Mouse (Mus musculus) bone marrow macrophage, adult 2 months (primary cell): Measurements from ENCODE around the gene Dnaaf3. TPM values are rescaled to one million over a fixed set of nuclear protein-coding genes. Genes with fewer than 3 reads are reported as not detected.
A peak's percentile ranks its signal among the peaks of the same experiment; 100 is the strongest.

Experiments used
- H3K27ac ChIP-seq: 2 replicates; pipeline ENCODE4 v1.5.1; 2012; ENCODE audit warnings: low read depth, low read length; ENCODE audit not compliant: insufficient read depth
- H3K4me1 ChIP-seq: 2 replicates; pipeline ENCODE4 v1.6.1; 2012; ENCODE audit warnings: low read length; ENCODE audit not compliant: control insufficient read depth, insufficient read depth
- H3K4me3 ChIP-seq: 2 replicates; pipeline ENCODE4 v1.5.1; 2012; ENCODE audit warnings: mild to moderate bottlenecking, low read length, moderate library complexity; ENCODE audit not compliant: insufficient read depth
- CTCF ChIP-seq: IDR thresholded peaks from 2 replicates; pipeline ENCODE4 v1.5.1; 2012; ENCODE audit warnings: low read depth, mild to moderate bottlenecking, low read length, moderate library complexity
- POLR2A ChIP-seq: IDR thresholded peaks from 2 replicates; pipeline ENCODE4 v1.6.1; 2012; ENCODE audit warnings: mild to moderate bottlenecking, low read depth, low read length, borderline replicate concordance
- polyA plus RNA-seq: library from polyadenylated mRNA; stranded (reverse); fragments of >200 nt; gene quantifications from 2 replicates; pipeline ENCODE4 v1.2.4, GENCODE M21; 2012; ENCODE audit not compliant: missing spikeins, insufficient read depth, insufficient read length

Gene Dnaaf3
- polyA plus RNA-seq, 1 experiment, result 8.9 TPM

DNA sequence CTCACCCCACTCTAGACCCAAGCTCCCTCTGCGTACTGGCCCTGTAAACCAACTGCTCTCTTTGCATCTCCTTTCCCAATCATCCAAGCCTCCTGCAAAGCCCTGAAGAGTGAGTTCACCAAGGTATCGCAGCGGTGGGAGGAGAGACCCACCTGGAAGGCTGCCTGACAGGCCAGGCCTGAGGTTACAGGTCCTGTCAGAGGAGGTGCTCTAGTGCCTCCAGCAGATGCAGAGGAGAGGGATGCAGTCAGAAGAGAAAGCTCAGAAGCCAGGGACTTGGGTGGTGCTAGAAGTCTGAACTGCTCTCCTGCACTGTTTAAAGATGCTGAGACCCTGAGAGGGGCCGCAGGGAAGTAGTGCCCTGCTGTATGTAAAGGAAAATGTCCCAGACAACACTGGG is 33.2 kb downstream of the Dnaaf3 start:
- H3K27ac ChIP-seq, result no peak overlapping the region
- TF ChIP-seq CTCF (no peak), POLR2A (no peak)
- H3K4me1 ChIP-seq, result peaks cover 63% of the 10 kb centered on the region
- peak overlapping the region; percentile 95 for H3K4me3 ChIP-seq

DNA sequence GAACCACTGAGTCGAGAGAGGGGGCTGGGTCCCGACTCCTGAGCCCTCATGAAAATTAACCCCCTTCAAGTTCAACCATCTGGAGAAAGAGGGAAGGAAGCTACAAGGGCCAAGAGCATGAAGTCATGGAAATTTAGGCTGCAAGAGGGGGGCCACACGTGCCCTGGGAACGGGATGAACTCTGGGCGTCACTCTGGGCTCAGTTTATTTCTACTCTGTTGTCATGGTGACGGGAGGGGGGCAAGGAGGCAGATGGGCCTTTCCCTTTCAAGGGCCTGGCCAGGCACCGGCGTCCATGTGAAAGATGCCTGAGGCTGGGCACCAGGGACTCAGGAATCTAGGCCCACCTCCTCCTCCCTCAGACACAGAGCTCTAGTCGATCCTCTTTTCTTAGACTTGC is 34.0 kb downstream of the Dnaaf3 start:
- peak overlapping the region; percentile 17; the same call in 1 of the 2 replicates for H3K27ac ChIP-seq
- peak overlapping the region; percentile 95 for H3K4me3 ChIP-seq
- H3K4me1 ChIP-seq, result peaks cover 64% of the 10 kb centered on the region
- TF ChIP-seq POLR2A (no peak), CTCF (no peak)

DNA sequence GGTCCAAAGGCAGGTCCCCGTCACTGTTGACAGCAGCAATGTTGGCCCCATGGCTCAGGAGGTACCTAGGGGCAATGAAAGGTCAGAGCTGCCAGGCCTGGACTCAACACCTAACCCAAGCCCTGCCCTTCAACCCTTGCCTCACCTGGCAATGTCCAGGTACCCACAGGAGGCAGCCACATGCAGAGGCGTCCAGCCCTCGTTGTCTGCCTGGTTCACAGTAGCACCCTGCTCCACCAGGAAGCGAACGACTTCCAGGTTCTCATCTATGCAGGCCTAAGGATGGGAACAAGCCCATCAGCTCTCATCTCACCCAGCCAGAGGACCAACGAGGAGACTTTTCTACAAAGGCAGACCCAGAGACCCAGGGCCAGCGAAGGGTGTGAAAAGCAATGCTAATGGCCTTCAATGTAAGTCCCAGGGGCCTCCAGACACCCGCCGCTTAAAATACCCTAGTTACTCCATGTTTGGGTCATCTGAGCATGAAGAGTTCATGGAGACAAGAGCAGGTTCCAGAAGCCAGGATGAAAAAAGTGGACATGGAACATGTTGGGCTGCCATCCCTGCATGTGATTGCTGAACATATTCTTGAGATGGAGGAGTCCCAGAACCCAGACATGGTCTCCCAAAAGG is 34.9 kb downstream of the Dnaaf3 start:
- Histone ChIP-seq H3K4me3 (no peak overlapping the region), H3K4me1 (peaks cover 66% of the 10 kb centered on the region), H3K27ac (no peak overlapping the region)
- no peak for TF ChIP-seq CTCF
- no peak for TF ChIP-seq POLR2A

DNA sequence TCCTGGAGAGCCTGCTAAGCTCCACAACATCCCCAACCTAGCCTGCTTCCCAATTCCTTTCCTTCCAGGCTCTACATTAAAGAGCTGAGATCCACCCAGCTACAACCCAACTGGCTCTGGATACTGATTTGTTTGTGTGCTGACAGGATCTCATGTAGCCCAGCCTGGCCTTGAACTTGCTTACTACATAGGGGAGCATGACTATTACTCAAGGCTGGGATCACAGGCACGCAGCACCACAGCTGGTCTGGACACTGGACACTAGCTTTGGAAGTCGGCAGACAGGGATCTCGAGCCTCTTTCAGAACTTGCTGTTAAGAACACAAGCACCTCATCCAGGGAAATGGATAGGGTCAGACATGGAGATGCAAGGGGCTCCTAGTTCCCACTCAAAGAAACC is 35.8 kb downstream of the Dnaaf3 start:
- TF ChIP-seq CTCF, result no peak
- no peak for TF ChIP-seq POLR2A
- Histone ChIP-seq H3K27ac (no peak overlapping the region), H3K4me1 (peaks cover 75% of the 10 kb centered on the region), H3K4me3 (no peak overlapping the region)

DNA sequence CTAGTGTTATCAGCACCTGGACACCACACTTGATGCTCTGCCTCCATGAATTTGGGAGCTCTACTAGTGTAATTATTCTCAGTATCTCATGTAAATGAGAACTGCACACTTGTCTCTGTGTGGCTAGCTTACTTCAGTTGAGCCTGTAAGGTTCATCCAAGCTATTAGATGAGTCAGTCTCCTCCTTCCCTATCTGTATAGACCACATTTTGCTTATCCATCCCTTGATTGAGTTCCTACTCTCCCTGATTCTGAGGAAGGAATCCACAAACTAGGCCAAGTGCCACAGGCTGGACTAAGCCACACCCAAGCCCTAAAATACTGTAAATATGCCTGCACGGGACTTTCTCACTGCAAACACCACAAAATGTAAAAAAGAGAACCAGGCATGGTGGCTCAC is 38.3 kb downstream of the Dnaaf3 start:
- H3K4me3 ChIP-seq, result no peak overlapping the region
- TF ChIP-seq POLR2A (no peak), CTCF (no peak)
- peaks cover 74% of the 10 kb centered on the region for H3K4me1 ChIP-seq
- peak overlapping the region; percentile 69 for H3K27ac ChIP-seq

DNA sequence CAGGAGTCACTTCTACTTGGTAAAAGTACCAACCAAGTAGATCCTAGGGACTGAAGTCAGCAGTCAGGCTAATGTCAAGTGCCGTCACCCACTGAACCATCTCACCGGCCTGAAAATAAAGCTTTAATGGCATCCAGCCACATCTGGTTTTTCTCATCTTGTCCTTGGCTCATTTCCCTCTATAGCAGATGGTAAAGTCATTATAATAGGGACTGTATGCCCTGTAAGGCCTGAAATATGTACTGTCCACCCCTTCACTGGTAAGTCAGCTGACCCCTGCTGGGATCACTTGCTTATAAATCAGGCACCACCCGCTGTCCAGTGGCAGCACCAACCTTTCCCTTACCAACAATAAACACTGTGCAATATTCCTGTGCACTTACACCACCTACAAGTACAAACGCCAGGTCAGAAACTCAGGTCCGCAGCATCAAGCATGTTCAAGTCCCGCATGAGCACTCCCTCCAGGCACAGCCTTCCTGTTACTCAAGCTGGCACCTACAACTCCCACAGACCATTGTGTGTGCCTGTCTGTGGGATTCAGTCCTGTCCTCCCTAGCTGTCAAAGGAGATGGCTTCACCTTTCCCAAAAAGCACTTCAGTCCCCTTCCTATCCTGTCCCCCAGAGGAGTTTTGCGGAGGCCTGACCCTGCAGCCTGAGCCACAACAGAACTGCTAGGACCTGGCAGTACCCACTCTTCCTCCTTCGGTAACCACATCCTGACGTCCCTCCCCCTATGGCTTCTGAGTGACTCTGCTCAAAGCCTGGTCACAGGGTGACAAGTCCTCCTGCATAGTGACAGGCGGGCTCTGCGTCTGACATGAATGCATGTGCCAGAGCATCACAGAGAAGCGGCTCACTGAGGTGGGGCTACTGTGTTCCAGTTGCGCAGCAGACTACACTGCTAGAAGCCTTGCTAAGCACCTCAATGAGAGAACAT is 39.7 kb downstream of the Dnaaf3 start:
- TF ChIP-seq POLR2A (no peak), CTCF (no peak)
- Histone ChIP-seq H3K4me3 (no peak overlapping the region), H3K4me1 (peaks cover 60% of the 10 kb centered on the region), H3K27ac (peak overlapping the region; percentile 45)

DNA sequence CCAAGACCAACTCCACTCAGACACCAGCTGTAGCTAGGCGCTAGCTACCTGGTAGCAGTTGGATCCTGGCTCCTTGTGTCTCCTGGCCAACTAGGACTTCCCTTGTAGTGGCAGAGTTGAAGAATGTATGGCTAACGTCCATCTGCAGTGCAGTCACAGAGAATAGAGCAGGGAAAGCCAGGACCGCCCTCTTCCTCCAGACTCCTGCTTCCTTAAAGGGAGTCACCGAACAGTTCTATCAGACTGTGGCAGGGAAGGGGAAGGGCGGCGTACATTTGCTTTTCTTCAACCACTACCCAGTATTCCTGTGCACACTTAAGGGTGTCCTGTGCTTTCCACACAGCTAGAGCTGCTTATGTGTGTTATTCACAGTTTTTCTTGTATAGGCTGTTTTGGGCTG is 40.9 kb downstream of the Dnaaf3 start:
- no peak for TF ChIP-seq CTCF
- TF ChIP-seq POLR2A, result no peak
- H3K27ac ChIP-seq, result peak overlapping the region; percentile 27; the same call in 1 of the 2 replicates
- no peak overlapping the region for H3K4me3 ChIP-seq
- peaks cover 54% of the 10 kb centered on the region for H3K4me1 ChIP-seq

DNA sequence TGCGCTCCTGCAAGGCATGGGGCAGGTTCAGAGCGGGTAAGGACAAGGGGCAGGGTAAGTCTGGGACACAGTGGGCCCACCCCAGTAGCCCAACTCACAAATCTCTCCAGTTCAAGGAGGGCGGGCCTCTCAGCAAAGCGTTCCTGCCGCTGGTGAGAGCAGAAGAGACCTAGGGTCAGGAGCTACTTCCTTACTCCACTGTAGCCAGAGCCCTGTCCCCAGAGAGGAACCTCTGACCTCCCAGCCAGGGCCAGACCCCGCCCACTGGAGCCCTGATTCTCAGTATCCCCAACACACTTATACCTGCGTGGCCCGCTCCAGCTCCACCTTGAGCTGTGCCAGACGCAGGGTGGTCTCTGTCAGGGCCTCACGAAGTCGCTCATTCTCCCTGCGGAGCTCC is 50.0 kb downstream of the Dnaaf3 start:
- no peaks in the 10 kb centered on the region for H3K4me1 ChIP-seq
- no peak overlapping the region for H3K27ac ChIP-seq
- TF ChIP-seq CTCF (no peak), POLR2A (no peak)
- no peak overlapping the region for H3K4me3 ChIP-seq

DNA sequence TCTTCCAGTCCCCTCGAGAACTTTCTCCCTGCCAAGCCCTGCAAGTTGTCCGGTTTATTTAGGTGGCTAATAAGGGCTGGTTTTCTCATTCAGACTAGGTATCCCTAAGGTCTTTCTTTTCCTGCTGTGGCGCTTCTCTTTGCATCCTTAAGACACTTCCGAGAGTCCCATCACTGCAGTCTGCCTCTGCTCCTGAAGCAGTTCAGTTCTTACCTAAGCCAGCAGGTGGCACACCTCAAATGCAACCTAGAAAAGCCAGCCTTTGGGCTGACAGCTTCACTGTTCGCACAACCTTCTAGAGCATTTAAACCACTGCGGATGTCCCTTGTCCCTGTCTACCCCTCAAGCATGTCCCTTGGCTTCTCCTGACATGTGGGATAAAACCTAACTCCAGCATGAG is 52.6 kb downstream of the Dnaaf3 start:
- H3K4me1 ChIP-seq, result no peaks in the 10 kb centered on the region
- TF ChIP-seq CTCF (no peak), POLR2A (no peak)
- no peak overlapping the region for H3K27ac ChIP-seq
- H3K4me3 ChIP-seq, result no peak overlapping the region

DNA sequence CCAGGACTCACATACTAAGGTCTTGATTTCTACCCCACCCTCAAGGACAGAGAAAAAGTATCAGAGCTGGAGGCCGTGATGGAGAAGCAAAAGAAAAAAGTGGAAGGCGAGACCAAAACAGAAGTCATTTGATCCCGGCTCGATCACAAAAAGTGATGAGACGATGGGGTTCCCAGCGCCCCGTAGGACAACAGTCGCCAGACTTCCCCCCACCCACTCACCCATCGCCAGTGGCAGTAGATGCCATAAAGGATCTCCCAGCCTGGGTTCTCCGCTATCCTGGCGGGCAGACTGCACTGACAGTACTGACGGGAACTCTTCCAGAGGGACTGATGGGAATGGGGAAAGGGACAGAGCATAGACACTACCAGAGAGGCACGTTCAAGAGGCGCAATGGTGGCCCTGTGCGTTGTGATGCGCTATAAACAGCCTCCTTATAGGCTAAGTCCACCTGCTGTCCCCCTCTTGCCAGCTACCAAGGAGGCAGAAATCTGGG is 53.4 kb downstream of the Dnaaf3 start:
- no peaks in the 10 kb centered on the region for H3K4me1 ChIP-seq
- peak overlapping the region; percentile 46 for H3K4me3 ChIP-seq
- H3K27ac ChIP-seq, result no peak overlapping the region
- TF ChIP-seq CTCF, result no peak
